Mouse (Mus musculus): ENCODE measurements around the gene Aqp2.

- TF ChIP-seq POLR2A (IDR thresholded peaks at IDR 0.05; ENCODE audit: borderline replicate concordance, control insufficient read depth, low read depth, low read length) = no peak
- TF ChIP-seq CTCF (IDR thresholded peaks at IDR 0.05; ENCODE audit: control insufficient read depth, insufficient read depth, low read length) = no peak
Observed at GRCm38 (mm10) chr15:99544047-99544446, 34.8 kb upstream of the Aqp2 start.

All from bone marrow, adult 2 months (tissue).